Mouse (Mus musculus) small intestine, adult 2 months (tissue): ENCODE measurements around the gene Fzd4. TPM values are rescaled to one million over a fixed set of nuclear protein-coding genes. Genes with fewer than 3 reads are reported as not detected.

Experiments used
- H3K27ac ChIP-seq: fragments of 200-500 bp; 2 replicates; pipeline ENCODE4 v1.5.1; 2012; ENCODE audit warnings: low read depth, low read length, control low read depth, inconsistent platforms; ENCODE audit not compliant: insufficient read depth
- H3K27me3 ChIP-seq: fragments of 200-500 bp; 2 replicates; pipeline ENCODE4 v1.6.1; 2012; ENCODE audit warnings: mild to moderate bottlenecking, moderate library complexity, low read length, inconsistent platforms; ENCODE audit not compliant: control insufficient read depth, insufficient read depth
- H3K36me3 ChIP-seq: fragments of 200-500 bp; 2 replicates; pipeline ENCODE4 v1.6.1; 2012; ENCODE audit warnings: mild to moderate bottlenecking, low read length, control low read depth, inconsistent platforms; ENCODE audit not compliant: control insufficient read depth, insufficient read depth
- H3K4me1 ChIP-seq: fragments of 200-500 bp; 2 replicates; pipeline ENCODE4 v1.6.1; 2012; ENCODE audit warnings: low read length, inconsistent platforms, mixed read lengths; ENCODE audit not compliant: control insufficient read depth, insufficient read depth, insufficient read length
- H3K4me3 ChIP-seq: fragments of 200-500 bp; 2 replicates; pipeline ENCODE4 v1.5.1; 2012; ENCODE audit warnings: low read depth, mild to moderate bottlenecking, control low read depth, inconsistent platforms, low read length, moderate library complexity
- CTCF ChIP-seq: fragments of 200-500 bp; IDR thresholded peaks from 2 replicates; pipeline ENCODE4 v1.5.1; 2012; ENCODE audit warnings: low read depth, mild to moderate bottlenecking, control low read depth, inconsistent platforms, low read length, moderate library complexity, mixed read lengths; ENCODE audit not compliant: insufficient replicate concordance, insufficient read length; ENCODE audit errors: extremely low read depth
- POLR2A ChIP-seq: fragments of 200-500 bp; IDR thresholded peaks from 2 replicates; pipeline ENCODE4 v1.6.1; 2012; ENCODE audit warnings: low read depth, mild to moderate bottlenecking, control low read depth, inconsistent platforms, low read length, moderate library complexity
- WGBS: fragments of 180-500 bp; shearing (Covaris S2); methylation state at CpG from one replicate; pipeline ENCODE4 v1.1.7; 2018; 5-methylcytosine and 5-hydroxymethylcytosine counted together
- polyA plus RNA-seq: library from polyadenylated mRNA; depleted of rRNA; stranded (reverse); fragments of >200 nt; gene quantifications from 2 replicates; pipeline ENCODE4 v1.2.3, GENCODE M21; 2012

Gene Fzd4
- polyA plus RNA-seq, 1 experiment = 2.5 TPM

DNA sequence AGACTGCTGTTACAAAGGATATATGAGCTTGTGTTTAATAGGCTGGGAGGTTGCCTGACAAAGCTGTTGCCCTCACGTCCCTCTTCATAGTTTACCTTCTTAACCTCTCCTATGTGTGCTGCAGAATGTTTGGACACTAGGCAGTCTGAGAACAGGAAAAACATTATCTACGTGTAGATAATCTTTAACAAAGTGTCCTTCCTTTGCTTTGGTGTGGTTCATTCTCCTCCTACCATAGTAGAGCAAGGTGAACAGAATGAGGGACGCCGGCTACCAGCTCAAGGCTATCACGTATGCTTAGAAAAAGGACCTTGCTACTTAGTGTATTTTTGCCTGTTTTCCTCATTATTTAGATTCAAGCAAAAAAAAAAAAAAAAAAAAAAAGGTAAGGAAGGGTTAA, 24.6 kb downstream of the Fzd4 start:
- H3K4me1 ChIP-seq = peaks cover 6% of the 10 kb centered on the region; the same call in 1 of the 2 replicates
- no peak overlapping the region for H3K4me3 ChIP-seq
- WGBS = 32% methylated on average over 5 of the region's 5 CpGs
- no peaks in the 10 kb centered on the region for H3K36me3 ChIP-seq
- no peak for TF ChIP-seq CTCF
- TF ChIP-seq POLR2A = no peak
- H3K27me3 ChIP-seq = no peaks in the 10 kb centered on the region
- H3K27ac ChIP-seq = no peak overlapping the region

DNA sequence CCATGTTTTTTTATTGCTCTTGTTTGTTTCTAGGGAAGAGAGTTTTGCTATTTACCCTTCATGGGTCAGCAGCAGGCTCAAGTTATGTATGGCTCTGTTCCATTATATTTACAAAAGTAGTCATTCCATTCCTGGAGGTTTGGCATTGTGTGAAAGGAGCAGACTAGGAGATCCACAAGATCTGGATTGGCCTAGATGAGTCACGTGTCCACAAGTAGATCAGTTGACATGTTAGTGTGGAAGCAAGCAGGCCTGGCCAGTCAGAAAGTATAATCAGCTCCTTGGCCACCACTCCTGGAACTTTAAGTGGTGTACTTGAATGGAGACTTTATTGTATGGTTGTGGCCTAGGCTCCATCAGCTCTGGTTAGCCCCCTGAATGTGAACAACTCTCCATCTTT, 25.2 kb downstream of the Fzd4 start:
- Histone ChIP-seq H3K36me3 (no peaks in the 10 kb centered on the region), H3K4me1 (peaks cover 3% of the 10 kb centered on the region; the same call in 1 of the 2 replicates), H3K27ac (no peak overlapping the region), H3K27me3 (peaks cover 2% of the 10 kb centered on the region; the same call in 1 of the 2 replicates), H3K4me3 (no peak overlapping the region)
- TF ChIP-seq POLR2A = no peak
- no peak for TF ChIP-seq CTCF
- 64% methylated on average over 1 of the region's 1 CpGs for WGBS

- 79% methylated on average over 2 of the region's 2 CpGs for WGBS
- Histone ChIP-seq H3K27ac (no peak overlapping the region), H3K4me1 (no peaks in the 10 kb centered on the region), H3K4me3 (no peak overlapping the region), H3K27me3 (peaks cover 2% of the 10 kb centered on the region; the same call in 1 of the 2 replicates), H3K36me3 (no peaks in the 10 kb centered on the region)
- TF ChIP-seq CTCF = no peak
- TF ChIP-seq POLR2A = no peak
Observed at GRCm38 (mm10) chr7:89431185-89431584, 27.0 kb downstream of the Fzd4 start.

- Histone ChIP-seq H3K4me3 (no peak overlapping the region), H3K27me3 (peaks cover 2% of the 10 kb centered on the region; the same call in 1 of the 2 replicates), H3K36me3 (no peaks in the 10 kb centered on the region), H3K27ac (no peak overlapping the region), H3K4me1 (no peaks in the 10 kb centered on the region)
- WGBS = 71% methylated on average over 9 of the region's 9 CpGs
- TF ChIP-seq CTCF (no peak), POLR2A (no peak)
Observed at GRCm38 (mm10) chr7:89433193-89433892, 29.2 kb downstream of the Fzd4 start.

GRCm38 (mm10) chr7:89433893-89434616, 29.9 kb downstream of the Fzd4 start:
- Histone ChIP-seq H3K36me3 (no peaks in the 10 kb centered on the region), H3K27ac (no peak overlapping the region), H3K4me1 (no peaks in the 10 kb centered on the region), H3K27me3 (peaks cover 2% of the 10 kb centered on the region; the same call in 1 of the 2 replicates), H3K4me3 (no peak overlapping the region)
- TF ChIP-seq CTCF = no peak
- TF ChIP-seq POLR2A = no peak
- 27% methylated on average over 8 of the region's 8 CpGs for WGBS

GRCm38 (mm10) chr7:89436404-89436803, 32.2 kb downstream of the Fzd4 start:
- H3K36me3 ChIP-seq = no peaks in the 10 kb centered on the region
- TF ChIP-seq CTCF = no peak
- no peak for TF ChIP-seq POLR2A
- no peak overlapping the region for H3K4me3 ChIP-seq
- peaks cover 2% of the 10 kb centered on the region; the same call in 1 of the 2 replicates for H3K27me3 ChIP-seq
- 65% methylated on average over 5 of the region's 5 CpGs for WGBS
- H3K4me1 ChIP-seq = no peaks in the 10 kb centered on the region
- H3K27ac ChIP-seq = no peak overlapping the region

DNA sequence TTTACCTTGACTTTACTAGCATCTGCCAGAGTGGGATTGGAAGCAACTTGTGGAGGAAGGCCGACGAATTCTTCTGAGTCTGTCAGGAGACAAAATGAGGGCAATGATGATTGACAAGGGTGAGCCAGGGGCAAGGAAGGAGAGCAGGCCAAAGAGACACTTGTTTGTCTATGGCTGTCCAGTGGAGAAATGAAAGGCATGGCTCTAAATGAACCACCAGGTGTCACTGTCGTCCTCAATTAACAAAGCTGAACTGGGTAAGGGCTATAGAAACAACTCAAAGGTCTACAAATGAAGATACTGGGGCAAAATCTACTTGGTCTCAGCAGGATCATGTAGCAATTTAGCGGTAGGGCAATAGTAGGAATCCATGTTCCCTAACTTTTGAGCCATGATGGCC, 33.4 kb downstream of the Fzd4 start:
- Histone ChIP-seq H3K4me3 (no peak overlapping the region), H3K36me3 (no peaks in the 10 kb centered on the region), H3K4me1 (no peaks in the 10 kb centered on the region), H3K27ac (no peak overlapping the region), H3K27me3 (peaks cover 2% of the 10 kb centered on the region; the same call in 1 of the 2 replicates)
- 45% methylated on average over 4 of the region's 4 CpGs for WGBS
- TF ChIP-seq CTCF (peak; percentile 36; the same call in 1 of the 2 replicates), POLR2A (no peak)
